In the genomic region with DNA sequence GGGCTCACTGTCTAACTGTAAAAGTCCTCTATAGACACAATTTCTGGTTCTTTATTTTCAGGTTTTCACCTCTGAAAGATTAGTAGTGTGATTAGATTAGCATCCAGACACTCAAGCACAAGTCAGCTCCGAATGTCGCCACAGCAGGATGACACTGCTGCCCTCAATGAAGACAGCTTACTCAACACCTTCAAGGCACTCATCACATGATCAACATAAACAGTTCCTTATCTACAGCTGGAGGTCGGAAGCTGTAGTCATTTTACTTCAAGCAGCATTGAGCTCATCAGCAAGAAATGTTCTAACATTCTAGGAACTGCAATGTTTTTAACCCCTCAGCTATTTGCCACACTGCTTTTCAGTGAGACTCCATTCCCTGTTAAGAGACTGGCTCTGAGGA, we compare ENCODE assay signal across 25 mouse cellular contexts.
DNase-seq lines count a peak whose midpoint lies in the region; ATAC-seq and TF ChIP-seq lines count a peak whose summit lies in the region.
"Had no signal": no experiment of that assay in that cellular context is flagged by ENCODE, and none has a peak within 500 bp of the region (broad histone marks: within the 10 kb centered on the region; RNA-seq: fewer than 3 reads in every experiment).

No protein-coding gene starts in this region.

- H3K4me1 ChIP-seq in lung, postnatal 0 days (ENCODE audit: insufficient read depth, low read depth, low read length), result no peaks in the 10 kb centered on the region
- H3K4me1 ChIP-seq: forebrain, embryonic 13.5 days; heart, embryonic 15.5 days; hindbrain, embryonic 15.5 days; kidney, embryonic 15.5 days; limb, embryonic 13.5 days; liver, embryonic 13.5 days; lung, embryonic 15.5 days; midbrain, embryonic 12.5 days had no signal

- H3K9me3 ChIP-seq in lung, postnatal 0 days (ENCODE audit: low read length), result no peaks in the 10 kb centered on the region
- H3K9me3 ChIP-seq: forebrain, embryonic 13.5 days; heart, embryonic 15.5 days; hindbrain, embryonic 15.5 days; kidney, embryonic 15.5 days; limb, embryonic 13.5 days; liver, embryonic 13.5 days; lung, embryonic 15.5 days; midbrain, embryonic 12.5 days had no signal

- peaks cover 25% of the 10 kb centered on the region for H3K36me3 ChIP-seq in lung, postnatal 0 days (ENCODE audit: insufficient read depth, low read length)

- no peak for TF ChIP-seq CTCF in lung, postnatal 0 days (IDR thresholded peaks at IDR 0.05)

- WGBS in lung, postnatal 0 days, result 39% methylated on average over 3 of the region's 3 CpGs

- no peak for TF ChIP-seq EP300 in lung, postnatal 0 days (IDR thresholded peaks at IDR 0.05)

- peak; percentile 50 for DNase-seq in lung, postnatal 0 days (ENCODE audit: low spot score)
- no peak for DNase-seq in lung, adult 18-20 months
- DNase-seq in heart, adult 9 months (ENCODE audit: low spot score in 2 of 2), result no peak
- DNase-seq in heart, postnatal 25 days (ENCODE audit: low spot score), result no peak
- DNase-seq: adrenal gland, postnatal 10 days; cerebellum, adult 9-10 months; gastrocnemius, adult 2 months; heart, adult 18-20 months; heart, postnatal 4 days; kidney, adult 11 months; kidney, postnatal 36 days; liver, embryonic 13.5 days; lung, postnatal 4 days; right cerebral cortex, postnatal 14 days had no signal

- H3K9ac ChIP-seq in lung, postnatal 0 days (replicated peaks; ENCODE audit: low read depth), result no peak overlapping the region
- H3K9ac ChIP-seq: forebrain, embryonic 13.5 days; heart, embryonic 15.5 days; hindbrain, embryonic 15.5 days; kidney, embryonic 15.5 days; limb, embryonic 13.5 days; liver, embryonic 13.5 days; lung, embryonic 15.5 days; midbrain, embryonic 12.5 days had no signal

- peak; percentile 22; the same call in 1 of the 2 replicates for ATAC-seq in lung, postnatal 0 days
- ATAC-seq in activated CD4-positive, CD25-positive, alpha-beta regulatory T cell, adult 4 months, result peak; percentile 54
- peak; percentile 97 for ATAC-seq in megakaryocyte, adult 5-6 weeks (ENCODE audit: poor library complexity, severe bottlenecking)
- ATAC-seq in megakaryocyte-erythroid progenitor cell, adult 5-6 weeks (replicated peaks; ENCODE audit: low FRiP score, low TSS enrichment, poor library complexity, severe bottlenecking), result no peak
- ATAC-seq: forebrain, embryonic 13.5 days had no signal

- no peak overlapping the region for H3K4me2 ChIP-seq in lung, postnatal 0 days (replicated peaks; ENCODE audit: low read depth, low read length)
- H3K4me2 ChIP-seq: forebrain, embryonic 13.5 days; heart, embryonic 15.5 days; hindbrain, embryonic 15.5 days; kidney, embryonic 15.5 days; limb, embryonic 13.5 days; liver, embryonic 13.5 days; lung, embryonic 15.5 days; midbrain, embryonic 12.5 days had no signal

- no peak overlapping the region for H3K27ac ChIP-seq in lung, postnatal 0 days (ENCODE audit: low read length)
- H3K27ac ChIP-seq: forebrain, embryonic 13.5 days; gastrocnemius, adult 2 months; heart, embryonic 15.5 days; hindbrain, embryonic 15.5 days; kidney, embryonic 15.5 days; limb, embryonic 13.5 days; liver, embryonic 13.5 days; lung, embryonic 15.5 days; midbrain, embryonic 12.5 days; stomach, postnatal 0 days had no signal

- intact Hi-C loops in heart, postnatal 25 days (cut with DNase I), result loop anchor here (10.0 kb wide), 1 partner anchor 537 kb away; no protein-coding TSS in a partner anchor

- no peaks in the 10 kb centered on the region for H3K27me3 ChIP-seq in lung, postnatal 0 days (replicated peaks; ENCODE audit: insufficient read depth, low read length)
- H3K27me3 ChIP-seq: forebrain, embryonic 13.5 days; heart, embryonic 15.5 days; hindbrain, embryonic 15.5 days; kidney, embryonic 15.5 days; limb, embryonic 13.5 days; liver, embryonic 13.5 days; lung, embryonic 15.5 days; midbrain, embryonic 12.5 days had no signal

- H3K4me3 ChIP-seq in lung, postnatal 0 days (ENCODE audit: low read depth, low read length), result no peak overlapping the region
- H3K4me3 ChIP-seq: forebrain, embryonic 13.5 days; gastrocnemius, adult 2 months; heart, embryonic 15.5 days; hindbrain, embryonic 15.5 days; kidney, embryonic 15.5 days; limb, embryonic 13.5 days; liver, embryonic 13.5 days; lung, embryonic 15.5 days; midbrain, embryonic 12.5 days had no signal
